Mouse (Mus musculus) adrenal gland, adult 2 months (tissue): ENCODE results near the gene Vcpkmt. TPM values are rescaled to one million over a fixed set of nuclear protein-coding genes. Genes with fewer than 3 reads are reported as not detected.

Source experiments
- DNase-seq: peaks from one replicate; pipeline ENCODE4 v3.0.0; 2021
- long read RNA-seq: library from polyadenylated mRNA; stranded (forward); transcript quantifications from one replicate; pipeline ENCODE4 v2.0.0, GENCODE M21; 2021
- polyA plus RNA-seq: library from polyadenylated mRNA; depleted of rRNA; stranded (reverse); fragments of >200 nt; gene quantifications from 2 replicates; pipeline ENCODE4 v1.2.3, GENCODE M21; 2012; rRNA removed
- total RNA-seq, 2 experiments: library from RNA; stranded (reverse); gene quantifications; 2 replicates each; pipeline ENCODE4 v1.2.3; 2021

Gene Vcpkmt
- 10 to 100 TPM; 12.4 to 15.2 TPM for total RNA-seq
- 6.1 and 7.4 TPM in 2 replicates for polyA plus RNA-seq
- long read RNA-seq, transcript Vcpkmt-201 (6 exons, 1,027 nt): major isoform, 5 of 8 reads
- long read RNA-seq, partial matches to known transcripts: 1 of 8 reads
- long read RNA-seq, other reads (novel, unspliced or antisense): 2 of 8 reads

DNA sequence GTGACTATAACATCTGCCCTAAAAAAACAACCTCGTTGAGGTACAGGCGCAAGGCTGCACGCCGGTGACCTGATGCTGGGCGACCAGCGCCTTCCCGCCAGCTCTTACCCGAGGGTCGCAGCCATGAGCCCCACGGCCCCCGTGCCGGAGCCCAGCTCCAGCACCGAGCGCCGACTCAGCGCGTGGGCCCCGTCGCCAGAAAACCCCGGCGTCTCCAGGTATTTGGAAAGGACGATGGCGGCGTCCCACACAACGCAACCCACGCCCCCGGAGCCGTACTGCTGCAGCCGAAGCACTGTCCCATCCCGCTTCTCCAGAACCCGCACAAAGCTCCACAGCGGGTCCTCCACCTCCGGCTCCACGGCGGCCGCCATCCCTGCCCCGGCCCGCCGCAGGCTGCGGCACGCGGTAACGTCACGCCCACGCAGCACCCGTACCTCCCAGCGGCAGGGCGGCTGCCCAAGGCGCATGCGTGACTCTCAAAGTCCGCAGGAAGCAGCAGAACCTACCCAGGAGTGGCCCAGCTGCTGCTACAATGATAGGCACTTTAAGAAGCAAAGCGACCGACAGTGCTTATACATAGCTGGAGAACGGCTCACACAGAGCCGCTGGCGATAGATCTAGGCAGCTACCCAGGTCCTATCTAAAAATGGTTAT is at the start of gene Vcpkmt:
TSS of gene Vcpkmt (minus strand) at position 416 of the 657 bp plus-strand sequence.
- DNase-seq: peak; percentile 93

DNA sequence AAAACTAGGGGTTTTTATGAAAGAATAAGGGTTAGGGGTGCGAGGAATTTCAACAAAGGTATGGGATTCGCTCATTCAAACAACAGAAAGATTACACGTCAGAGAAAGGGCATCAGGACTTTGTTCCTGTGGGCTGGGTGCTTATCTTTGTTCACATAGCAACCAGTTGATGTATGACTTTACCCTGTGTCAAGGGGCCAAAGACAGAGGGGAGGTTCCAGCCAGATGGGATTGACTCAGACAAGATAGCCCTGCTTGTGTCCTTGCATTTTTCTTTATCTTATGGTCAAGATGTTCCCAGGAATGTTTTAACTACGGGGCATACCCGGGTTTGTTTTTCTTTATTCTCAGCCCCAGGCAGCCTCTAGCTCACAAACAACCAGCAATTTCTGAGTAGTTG is 35.8 kb upstream of the Vcpkmt start:
- peak; percentile 39 for DNase-seq

DNA sequence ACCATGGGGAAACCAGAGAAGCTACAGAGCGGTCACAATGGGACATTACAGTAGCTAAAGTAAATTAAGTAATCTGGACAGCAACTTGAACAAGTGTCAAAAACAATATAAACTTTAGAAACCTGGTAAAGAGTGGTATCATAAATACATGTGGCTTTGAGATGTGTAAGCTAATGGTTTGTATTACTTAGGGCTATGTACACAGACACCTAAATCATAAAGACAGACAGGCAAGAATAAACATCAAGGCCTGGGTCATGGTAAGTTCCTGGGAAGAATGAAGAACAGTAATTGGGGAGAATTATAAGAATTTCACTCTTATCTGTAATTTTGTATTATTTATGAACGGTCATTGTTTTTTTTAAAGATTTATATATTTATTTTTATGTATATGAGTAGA is 21.5 kb upstream of the Vcpkmt start:
- DNase-seq: no peak

- no peak for DNase-seq
Measured at GRCm38 (mm10) chr12:69597446-69597845, 14.6 kb upstream of the Vcpkmt start.

- DNase-seq: no peak
Measured at GRCm38 (mm10) chr12:69593130-69593529, 10.3 kb upstream of the Vcpkmt start.

- DNase-seq: no peak
Measured at GRCm38 (mm10) chr12:69583270-69583629, 422 bp upstream of the Vcpkmt start.

- DNase-seq: no peak
Measured at GRCm38 (mm10) chr12:69582216-69582612, 614 bp downstream of the Vcpkmt start.

DNA sequence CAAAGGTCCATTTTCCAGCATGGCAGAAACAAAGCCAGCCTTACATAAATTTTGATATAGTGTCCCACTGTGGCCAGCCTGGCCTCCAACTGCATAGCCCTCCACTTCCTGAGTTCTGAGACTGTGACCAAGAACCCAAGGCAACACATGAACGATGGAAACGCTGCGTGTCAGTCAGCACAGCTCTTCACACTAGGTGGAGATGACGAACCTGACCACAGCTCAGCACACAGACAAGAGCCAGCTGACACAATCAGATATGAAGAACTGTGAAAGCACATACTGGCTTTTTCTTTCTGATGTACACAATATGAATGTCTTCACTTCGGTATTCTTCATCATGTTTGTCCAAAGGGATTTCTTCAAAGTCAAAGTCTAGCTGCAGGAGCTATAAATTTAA is 3.2 kb downstream of the Vcpkmt start:
- DNase-seq: no peak

DNA sequence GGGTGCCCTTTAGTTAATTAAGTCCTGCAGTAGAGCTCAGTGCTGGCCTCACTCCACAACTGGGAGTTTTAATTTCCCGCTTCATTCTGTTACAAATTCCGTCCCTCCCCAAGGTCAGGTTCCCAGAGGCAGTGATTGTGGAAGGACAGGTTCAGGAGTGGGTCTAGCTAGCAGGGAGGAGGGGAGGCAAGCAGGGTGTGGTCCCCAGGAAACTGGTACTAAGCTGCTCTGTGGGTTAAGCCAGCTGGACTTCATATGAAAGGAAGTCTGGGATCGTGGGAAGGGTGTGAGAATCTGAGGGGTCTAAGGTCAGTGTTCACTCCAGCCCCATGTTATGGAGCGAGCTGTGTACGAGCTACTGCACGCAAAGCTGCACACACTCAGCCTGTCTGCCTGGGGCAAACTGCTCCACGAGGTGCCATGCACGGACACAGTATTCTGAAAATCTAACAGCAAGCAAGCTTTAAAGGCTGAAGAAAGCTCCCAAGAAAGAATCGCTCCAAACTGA is 6.7 kb downstream of the Vcpkmt start:
- DNase-seq: no peak

GRCm38 (mm10) chr12:69573916-69574881 is 8.6 kb downstream of the Vcpkmt start:
- peak; percentile 82 for DNase-seq

DNA sequence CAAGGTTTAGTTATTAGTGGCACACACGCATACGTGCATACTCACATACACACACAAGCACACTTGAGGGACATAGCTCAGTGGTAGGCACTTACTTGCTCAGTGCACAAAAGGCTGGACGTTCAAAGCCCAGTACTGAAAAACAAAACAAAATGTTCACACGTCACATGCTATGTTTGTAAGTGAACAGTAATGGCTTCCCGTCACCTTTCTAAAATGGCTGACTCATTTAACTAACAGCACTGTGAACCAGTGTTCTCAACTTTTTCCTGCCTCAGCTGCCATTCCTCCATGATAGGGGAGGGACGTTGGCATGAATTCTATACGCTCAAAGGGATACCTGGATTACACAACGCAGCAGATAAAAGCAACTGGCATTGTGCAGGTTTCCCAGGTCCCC is 9.6 kb downstream of the Vcpkmt start:
- DNase-seq: no peak

DNA sequence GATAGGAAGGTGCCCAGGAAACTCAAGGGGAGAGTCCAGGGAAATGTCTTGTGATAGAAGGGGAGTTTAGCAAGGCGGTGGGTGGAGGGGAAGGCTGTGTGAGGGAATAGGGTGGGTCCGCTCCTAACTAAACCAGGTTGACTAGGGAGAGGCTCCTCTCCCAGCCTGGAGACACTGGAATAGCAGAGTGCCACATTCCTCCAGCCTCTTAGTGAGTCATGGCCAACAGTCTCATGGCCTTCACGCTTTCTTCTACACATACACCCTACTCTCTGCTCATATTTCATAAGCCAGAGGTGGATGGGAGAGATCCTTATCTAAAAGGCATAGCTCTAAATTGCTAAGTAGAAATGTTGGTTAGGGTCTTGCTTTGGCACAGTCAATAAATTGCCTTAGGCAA is 12.9 kb downstream of the Vcpkmt start:
- DNase-seq: peak; percentile 57

- DNase-seq: no peak
Measured at GRCm38 (mm10) chr12:69568266-69568665, 14.6 kb downstream of the Vcpkmt start.

DNA sequence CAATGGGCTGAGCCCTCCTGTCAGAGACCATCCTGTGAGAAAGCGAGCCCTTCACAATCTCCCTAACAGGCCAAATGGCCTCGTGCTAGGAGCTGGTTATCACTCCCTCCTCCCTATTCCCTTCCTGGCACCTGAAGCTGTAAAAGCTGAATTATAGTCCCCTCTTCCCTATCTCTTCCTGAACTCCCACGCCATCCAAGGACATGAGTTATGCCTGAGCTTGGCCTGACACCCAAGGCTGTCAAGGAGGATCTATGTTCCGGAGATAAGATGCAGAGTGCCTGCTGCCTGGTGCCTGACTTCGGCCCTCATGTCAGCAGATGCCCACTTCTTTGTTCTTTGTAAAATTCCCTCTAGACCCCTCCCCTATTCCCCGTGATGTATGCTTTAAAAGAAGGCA is 21.8 kb downstream of the Vcpkmt start:
- DNase-seq: peak; percentile 73

GRCm38 (mm10) chr12:69556221-69556861 is 26.5 kb downstream of the Vcpkmt start:
- peak; percentile 87 for DNase-seq

DNA sequence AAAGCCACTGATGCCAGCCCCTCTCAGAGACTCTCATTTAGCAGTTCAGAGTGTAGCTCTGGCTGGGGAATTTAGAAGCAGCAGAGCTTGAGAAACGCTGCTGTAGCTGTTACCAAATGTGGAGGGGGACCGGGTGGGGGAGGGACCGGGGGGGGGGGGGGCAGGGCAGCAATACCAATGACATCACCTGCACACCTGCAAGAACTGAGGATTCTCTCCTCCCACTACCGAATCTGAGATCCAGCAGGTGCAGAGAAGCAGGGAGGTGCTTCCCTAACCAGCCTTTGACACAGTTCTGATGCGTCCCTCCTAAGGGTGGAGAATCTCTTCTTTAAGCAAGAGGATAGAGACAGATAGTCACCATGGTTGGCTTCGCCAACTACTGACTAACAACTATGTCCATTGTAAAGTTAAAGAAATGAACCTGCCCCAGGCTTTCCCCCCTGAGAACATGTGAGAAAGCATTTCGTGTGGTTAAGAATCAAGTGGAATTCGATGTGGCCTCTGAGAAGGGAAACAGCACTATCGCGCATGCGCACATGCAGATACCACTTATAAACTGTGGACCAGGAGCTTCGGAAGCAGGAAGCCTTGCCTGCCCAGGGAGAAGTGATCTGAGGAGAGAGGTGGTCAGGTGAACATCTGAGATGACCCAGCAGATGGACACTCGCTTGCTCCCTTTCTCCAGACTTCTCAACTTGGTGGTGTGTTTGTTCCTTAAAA is 37.2 kb downstream of the Vcpkmt start:
- DNase-seq: no peak

DNA sequence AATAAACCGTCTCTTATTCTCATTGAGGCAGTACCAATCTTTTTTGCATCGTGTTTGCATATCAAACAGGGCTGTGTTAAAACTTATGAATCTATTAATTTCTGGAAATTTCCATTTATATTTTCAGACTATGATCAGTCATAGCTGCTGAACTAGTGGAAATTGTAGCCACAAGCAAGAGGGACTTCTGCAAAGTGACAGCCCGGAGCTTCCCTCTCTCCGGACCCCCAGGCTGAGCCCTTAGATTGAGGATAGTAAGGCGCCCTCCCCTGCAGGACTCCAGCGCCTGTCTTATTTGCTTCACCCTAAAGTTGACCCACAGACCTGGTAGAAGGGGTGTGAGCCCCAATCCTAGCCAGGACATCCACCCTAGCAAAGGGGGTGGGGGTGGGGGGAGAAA is 37.8 kb downstream of the Vcpkmt start:
- no peak for DNase-seq

DNA sequence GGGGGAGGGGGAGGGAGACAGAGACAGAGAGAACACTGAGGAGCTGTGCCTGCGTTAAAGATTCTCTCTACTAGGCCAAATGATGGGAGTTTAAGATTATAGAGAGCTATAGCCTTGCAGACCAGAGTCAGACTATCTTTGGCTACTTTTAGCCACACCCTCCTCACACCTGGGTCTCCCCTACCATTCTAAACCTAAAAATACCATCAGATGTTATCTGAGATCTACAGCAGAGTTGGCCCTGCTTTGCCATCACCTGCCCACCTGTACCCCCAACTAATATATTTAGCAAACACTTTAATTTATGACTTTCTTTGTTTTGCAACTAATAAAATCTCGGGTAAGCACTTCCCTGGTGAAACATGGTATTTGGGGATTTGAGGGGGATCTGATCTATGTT is 38.3 kb downstream of the Vcpkmt start:
- DNase-seq: no peak

- no peak for DNase-seq
Measured at GRCm38 (mm10) chr12:69542376-69542775, 40.5 kb downstream of the Vcpkmt start.

- no peak for DNase-seq
Measured at GRCm38 (mm10) chr12:69541663-69542062, 41.2 kb downstream of the Vcpkmt start.

GRCm38 (mm10) chr12:69539353-69539752 is 43.5 kb downstream of the Vcpkmt start:
- DNase-seq: no peak
